ENCODE assay signal across 18 mouse cellular contexts in genomic region chr9:122747060-122747459, GRCm38 (mm10). TPM values are rescaled to one million over a fixed set of nuclear protein-coding genes. Genes with fewer than 3 reads are reported as not detected.
"Had no signal": no experiment of that assay in that cellular context is flagged by ENCODE, and none has a peak within 500 bp of the region (broad histone marks: within the 10 kb centered on the region; RNA-seq: fewer than 3 reads in every experiment).

Gene Topaz1, plus strand, starts transcription at chr9:122747346.

- H3K27me3 ChIP-seq: limb, embryonic 15.5 days; lung, embryonic 15.5 days; neural tube, embryonic 15.5 days had no signal

- H3K4me2 ChIP-seq: limb, embryonic 15.5 days; liver, embryonic 12.5 days; lung, embryonic 15.5 days; neural tube, embryonic 15.5 days had no signal

- H3K27ac ChIP-seq: limb, embryonic 15.5 days; liver, embryonic 12.5 days; lung, embryonic 15.5 days; midbrain, embryonic 10.5 days; neural tube, embryonic 15.5 days had no signal

- H3K9ac ChIP-seq: limb, embryonic 15.5 days; liver, embryonic 12.5 days; lung, embryonic 15.5 days; neural tube, embryonic 15.5 days had no signal

- H3K36me3 ChIP-seq: limb, embryonic 15.5 days; liver, embryonic 12.5 days; lung, embryonic 15.5 days; midbrain, embryonic 10.5 days; neural tube, embryonic 15.5 days had no signal

- ATAC-seq: liver, embryonic 12.5 days had no signal

- DNase-seq: kidney, postnatal 25 days; layer of hippocampus, postnatal 36 days; midbrain, embryonic 14.5 days; right cerebral cortex, adult 18-20 months; spleen, adult 18-20 months; thymus, adult 2 months; thymus, postnatal 25 days had no signal

- H3K4me1 ChIP-seq: limb, embryonic 15.5 days; liver, embryonic 12.5 days; midbrain, embryonic 10.5 days; neural tube, embryonic 15.5 days had no signal

- H3K9me3 ChIP-seq: limb, embryonic 15.5 days; liver, embryonic 12.5 days; lung, embryonic 15.5 days; neural tube, embryonic 15.5 days had no signal

- H3K4me3 ChIP-seq: limb, embryonic 15.5 days; liver, embryonic 12.5 days; lung, embryonic 15.5 days; midbrain, embryonic 10.5 days; myocyte; neural tube, embryonic 15.5 days had no signal

RNA-seq across cellular contexts. Expression of gene Topaz1, which starts in this region (rescaled TPM):
- polyA plus RNA-seq: kidney, adult 2 months; kidney, embryonic 16.5 days; limb, embryonic 11.5 days; limb, embryonic 15.5 days; liver, embryonic 12.5 days; liver, embryonic 16.5 days; midbrain, embryonic 10.5 days; midbrain, embryonic 14.5 days; myocyte; neural tube, embryonic 11.5 days; neural tube, embryonic 15.5 days; thymus, adult 2 months had no signal
